Mouse (Mus musculus) adrenal gland, postnatal 25 days (tissue): ENCODE measurements around the gene Krt9. TPM values are rescaled to one million over a fixed set of nuclear protein-coding genes. Genes with fewer than 3 reads are reported as not detected.
"Not testable (repeated sequence)": the region's sequence is repeated elsewhere in the genome, so short reads cannot be mapped to it uniquely, and the experiment has no call there.

Source experiments
- DNase-seq: peaks from one replicate; pipeline ENCODE4 v3.0.0; 2021; ENCODE audit warnings: mixed read lengths
- long read RNA-seq: library from polyadenylated mRNA; stranded (forward); transcript quantifications from one replicate; pipeline ENCODE4 v2.0.0, GENCODE M21; 2021
- total RNA-seq: library from RNA; stranded (reverse); gene quantifications from 2 replicates; pipeline ENCODE4 v1.2.3, GENCODE M21; 2021

Krt9 gene
- not detected in 2 replicates for total RNA-seq
- long read RNA-seq: 0 reads

- no peak for DNase-seq
Observed at GRCm38 (mm10) chr11:100192992-100193391, at the start of gene Krt9. Krt9 (minus strand) TSS chr11:100193246.

GRCm38 (mm10) chr11:100240272-100240671 lies 47.2 kb upstream of the Krt9 start:
- DNase-seq: not testable (repeated sequence)

- no peak for DNase-seq
Observed at GRCm38 (mm10) chr11:100221741-100222140, 28.7 kb upstream of the Krt9 start.

- DNase-seq: no peak
Observed at GRCm38 (mm10) chr11:100219304-100219703, 26.3 kb upstream of the Krt9 start.

- no peak for DNase-seq
Observed at GRCm38 (mm10) chr11:100208542-100208941, 15.5 kb upstream of the Krt9 start.

- DNase-seq: no peak
Observed at GRCm38 (mm10) chr11:100207498-100207897, 14.5 kb upstream of the Krt9 start, which contains the start of gene Krt14. Krt14 (minus strand) TSS chr11:100207548.

- peak; percentile 24 for DNase-seq
Observed at GRCm38 (mm10) chr11:100203448-100203847, 10.4 kb upstream of the Krt9 start.

GRCm38 (mm10) chr11:100202906-100203305 lies 9.9 kb upstream of the Krt9 start:
- no peak for DNase-seq

GRCm38 (mm10) chr11:100200104-100200820 lies 7.2 kb upstream of the Krt9 start:
- peak; percentile 9 for DNase-seq

- DNase-seq: peak; percentile 8
Observed at GRCm38 (mm10) chr11:100198666-100199065, 5.6 kb upstream of the Krt9 start.

GRCm38 (mm10) chr11:100191820-100192219 lies 1.2 kb downstream of the Krt9 start:
- no peak for DNase-seq

- no peak for DNase-seq
Observed at GRCm38 (mm10) chr11:100186736-100187135, 6.3 kb downstream of the Krt9 start.

- no peak for DNase-seq
Observed at GRCm38 (mm10) chr11:100181725-100182124, 11.3 kb downstream of the Krt9 start.

- DNase-seq: no peak
Observed at GRCm38 (mm10) chr11:100179260-100179659, 13.8 kb downstream of the Krt9 start.

GRCm38 (mm10) chr11:100178307-100178706 lies 14.7 kb downstream of the Krt9 start:
- no peak for DNase-seq

- DNase-seq: no peak
Observed at GRCm38 (mm10) chr11:100176791-100177190, 16.3 kb downstream of the Krt9 start.

GRCm38 (mm10) chr11:100168765-100169762 lies 24.0 kb downstream of the Krt9 start:
- DNase-seq: peak; percentile 79

- peak; percentile 21 for DNase-seq
Observed at GRCm38 (mm10) chr11:100168071-100168470, 25.0 kb downstream of the Krt9 start.

GRCm38 (mm10) chr11:100164392-100164791 lies 28.7 kb downstream of the Krt9 start:
- no peak for DNase-seq

GRCm38 (mm10) chr11:100157908-100158477 lies 35.1 kb downstream of the Krt9 start:
- no peak for DNase-seq

GRCm38 (mm10) chr11:100157331-100157730 lies 35.7 kb downstream of the Krt9 start:
- DNase-seq: no peak

- DNase-seq: no peak
Observed at GRCm38 (mm10) chr11:100155497-100156255, 37.4 kb downstream of the Krt9 start.
